Mouse (Mus musculus) adrenal gland (tissue): Measurements from ENCODE around the gene Cdpf1.

ENCODE experiments used
- intact Hi-C: fragments of 180-260 bp; cut with DNase I; formaldehyde crosslinking; loops from one replicate; pipeline ENCODE4 v1.15.1; 2025
- long read RNA-seq, 2 experiments: library from polyadenylated mRNA; unstranded; transcript quantifications; one replicate each; pipeline ENCODE4 v2.0.0; 2020; ENCODE audit warnings: borderline replicate concordance in 1 of 2; ENCODE audit not compliant: insufficient replicate concordance in 1 of 2

Gene Cdpf1
- long read RNA-seq, experiment 1, transcript Cdpf1-205 (4 exons, 566 nt) = minor isoform, 7 of 38 reads
- long read RNA-seq, experiment 1, transcript Cdpf1-201 (5 exons, 997 nt) = major isoform, 16 of 38 reads
- long read RNA-seq, experiment 1, partial matches to known transcripts = 3 of 38 reads
- long read RNA-seq, experiment 1, other reads (novel, unspliced or antisense) = 4 of 38 reads
- long read RNA-seq, experiment 2, transcript Cdpf1-201 (5 exons, 997 nt) = major isoform, 10 of 25 reads
- long read RNA-seq, experiment 2, partial matches to known transcripts = 1 of 25 reads
- long read RNA-seq, experiment 2, other reads (novel, unspliced or antisense) = 3 of 25 reads

DNA sequence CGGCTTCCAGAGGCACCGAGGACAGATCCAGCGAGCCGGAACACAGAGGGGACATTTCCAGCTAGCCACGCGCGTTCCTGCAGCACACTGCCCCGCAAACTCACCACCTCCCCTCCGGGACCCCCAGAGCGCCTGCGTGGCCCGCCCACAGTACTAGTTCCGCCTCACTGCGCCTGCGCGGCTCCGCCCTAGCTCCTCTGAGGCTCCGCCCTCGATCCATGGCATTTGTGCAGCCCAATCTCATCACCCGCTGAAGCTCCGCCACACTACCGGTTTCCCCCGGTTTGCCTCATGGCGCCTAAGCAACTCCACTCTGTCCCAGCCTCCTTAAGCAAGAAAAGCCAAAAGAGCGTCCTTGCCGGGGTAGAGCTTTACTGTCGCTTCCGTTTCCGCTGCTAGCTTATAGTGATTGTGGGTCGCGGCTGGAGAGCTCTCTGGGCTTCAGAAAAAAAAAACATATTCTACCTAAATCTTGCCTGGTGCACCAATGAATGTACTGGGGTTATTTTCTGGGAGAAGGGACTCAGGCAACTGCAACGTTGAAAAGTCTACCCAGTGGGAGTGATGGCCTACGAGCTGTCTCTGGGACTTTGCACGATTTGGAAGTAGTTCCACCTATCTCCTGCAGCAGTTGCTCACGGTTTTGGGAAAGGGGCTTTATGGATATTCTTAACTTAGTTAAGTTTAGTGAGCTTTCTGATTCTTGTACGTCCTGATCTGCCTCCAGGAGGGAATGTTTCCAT is at the start of gene Cdpf1:
Gene Cdpf1, minus strand, starts transcription at position 163 of the 743 bp plus-strand sequence.
- intact Hi-C loops = no loop called here

DNA sequence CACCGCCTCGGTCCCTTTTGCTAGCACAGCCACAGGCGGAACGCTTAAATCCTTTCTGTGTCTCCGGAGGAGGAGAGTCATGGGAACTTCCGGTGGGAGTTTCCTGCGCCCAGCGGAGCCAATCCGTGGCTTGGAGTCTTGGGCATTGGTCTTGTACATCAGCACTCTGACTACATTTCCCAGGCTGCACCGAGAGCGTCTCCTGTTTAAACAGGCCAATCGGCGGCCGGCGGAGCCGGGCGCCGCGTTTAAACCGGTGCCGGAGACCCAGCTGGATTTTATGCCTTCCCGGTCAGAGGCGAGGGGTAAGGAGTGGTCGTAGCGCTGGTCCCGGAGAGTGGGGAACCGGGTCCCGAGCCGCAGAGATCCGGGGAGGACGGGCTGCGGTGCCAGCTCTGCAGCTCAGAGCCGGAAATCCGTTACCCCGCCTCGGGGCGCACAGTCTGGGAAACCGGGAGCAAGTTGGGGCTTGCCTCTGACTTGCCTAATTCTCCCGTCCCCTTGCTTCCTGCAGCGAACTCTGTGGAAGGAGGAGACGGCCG is 48.1 kb upstream of the Cdpf1 start, which contains the start of gene Gtse1:
Gene Gtse1, plus strand, starts transcription at position 256 of the 542 bp plus-strand sequence.
- intact Hi-C loops = no loop called here

GRCm38 (mm10) chr15:85858980-85859489 is 47.5 kb upstream of the Cdpf1 start:
- intact Hi-C loops = no loop called here

DNA sequence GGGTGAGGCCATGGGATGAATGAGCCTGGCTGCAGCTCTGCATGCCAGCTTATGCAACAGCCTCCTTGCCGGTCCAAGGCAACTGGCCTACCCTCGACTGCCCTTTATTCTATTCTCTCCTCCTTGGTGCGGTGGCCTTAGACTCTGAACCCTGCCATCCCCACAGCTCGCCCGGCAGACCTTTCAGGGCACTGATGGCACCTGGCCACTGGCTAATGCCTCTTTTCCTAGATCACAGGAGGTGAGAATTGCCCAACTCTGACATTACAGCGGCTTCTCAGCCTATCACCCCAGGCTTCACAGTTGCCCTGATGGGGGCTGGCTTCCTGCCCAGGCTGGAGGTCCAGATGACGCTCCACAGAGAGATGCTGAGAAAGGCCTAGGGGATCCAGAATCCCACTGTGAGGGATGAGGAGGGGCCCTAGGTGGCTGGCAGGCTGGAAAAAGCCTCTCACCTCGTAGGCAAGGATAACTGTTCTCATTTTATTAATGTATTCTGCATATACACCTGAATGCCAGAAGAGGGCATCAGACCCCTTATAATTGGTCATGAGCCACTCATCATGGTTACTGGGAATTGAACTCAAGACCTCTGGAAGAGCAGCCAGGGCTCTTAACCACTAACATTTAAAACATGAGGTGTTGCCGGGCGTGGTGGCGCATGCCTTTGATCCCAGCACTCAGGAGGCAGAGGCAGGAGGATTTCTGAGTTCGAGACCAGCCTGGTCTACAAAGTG is 40.3 kb upstream of the Cdpf1 start:
- intact Hi-C loops = no loop called here

DNA sequence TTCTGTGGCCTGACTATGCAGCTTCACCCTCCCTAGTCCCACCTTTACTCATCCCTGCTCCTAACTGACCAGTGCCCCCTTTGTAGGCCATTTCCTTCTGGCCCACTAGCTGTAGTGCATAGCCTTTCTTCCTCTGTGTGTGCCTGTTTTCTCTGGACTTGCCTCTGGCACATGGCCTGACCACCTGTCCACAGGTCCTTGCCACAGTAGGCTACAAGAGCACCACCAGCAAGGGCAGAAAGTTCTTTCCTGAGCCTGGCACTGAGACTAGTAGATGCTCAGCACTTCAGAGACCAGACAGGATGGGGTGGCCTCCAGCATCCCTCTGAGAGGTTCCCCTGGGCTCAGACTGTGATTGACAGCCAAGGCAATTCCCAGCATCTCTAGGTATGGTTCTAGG is 33.6 kb upstream of the Cdpf1 start:
- intact Hi-C loops = no loop called here

DNA sequence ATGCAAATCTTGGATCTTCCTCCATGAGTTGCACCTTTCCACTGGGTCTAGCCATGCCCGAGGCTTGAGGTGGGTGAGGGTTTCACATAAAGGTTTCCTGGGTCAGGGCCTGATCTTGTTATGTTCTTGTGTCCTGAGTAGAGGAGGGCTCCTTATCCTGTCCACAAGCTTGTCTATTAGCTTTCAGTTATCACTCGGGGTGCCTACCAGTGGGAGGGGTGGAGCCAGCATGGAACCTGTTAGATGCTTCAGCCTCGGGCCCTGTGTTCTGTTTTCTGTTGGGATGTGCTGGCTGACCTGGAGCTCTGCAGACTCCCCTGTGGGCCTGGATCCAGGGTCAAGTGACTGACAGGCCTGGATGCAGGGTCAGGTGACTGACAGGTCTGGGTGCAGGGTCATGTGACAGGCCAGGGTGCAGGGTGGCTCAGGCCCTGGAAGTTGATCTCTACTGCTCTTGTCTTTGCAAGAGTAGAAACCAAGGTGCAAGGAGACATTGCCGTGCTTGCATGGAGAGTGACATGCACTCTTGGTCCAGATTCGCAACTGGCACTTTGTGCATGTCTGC is 30.4 kb upstream of the Cdpf1 start:
- intact Hi-C loops = no loop called here

GRCm38 (mm10) chr15:85840983-85841382 is 29.5 kb upstream of the Cdpf1 start:
- intact Hi-C loops = no loop called here

DNA sequence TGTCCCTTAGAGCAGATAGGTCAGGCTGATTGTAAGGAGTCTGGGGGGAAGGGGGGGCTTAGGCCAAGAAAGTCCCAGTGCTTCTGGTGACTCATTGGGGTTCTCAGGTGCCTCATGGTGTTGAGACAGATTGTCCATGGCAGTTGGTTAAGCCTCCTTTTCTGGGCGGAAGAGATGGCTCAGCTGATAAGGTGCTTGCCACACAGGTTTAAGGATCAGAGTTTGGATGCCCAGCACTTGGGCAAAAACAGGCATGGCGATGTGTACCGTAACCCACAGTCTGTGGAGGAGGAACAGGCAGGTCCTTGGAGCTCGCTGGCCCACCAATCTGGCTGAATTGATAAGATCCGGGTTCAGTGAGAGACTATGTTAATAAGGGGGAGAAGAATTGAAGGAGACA is 25.4 kb upstream of the Cdpf1 start:
- intact Hi-C loops = loop anchor here (10.0 kb wide), 1 partner anchor 122 kb away; no protein-coding TSS in a partner anchor

- intact Hi-C loops = loop anchor here (10.0 kb wide), 1 partner anchor 121 kb away; no protein-coding TSS in a partner anchor
These were observed 23.8 kb upstream of the Cdpf1 start for GRCm38 (mm10) chr15:85835335-85835734.

DNA sequence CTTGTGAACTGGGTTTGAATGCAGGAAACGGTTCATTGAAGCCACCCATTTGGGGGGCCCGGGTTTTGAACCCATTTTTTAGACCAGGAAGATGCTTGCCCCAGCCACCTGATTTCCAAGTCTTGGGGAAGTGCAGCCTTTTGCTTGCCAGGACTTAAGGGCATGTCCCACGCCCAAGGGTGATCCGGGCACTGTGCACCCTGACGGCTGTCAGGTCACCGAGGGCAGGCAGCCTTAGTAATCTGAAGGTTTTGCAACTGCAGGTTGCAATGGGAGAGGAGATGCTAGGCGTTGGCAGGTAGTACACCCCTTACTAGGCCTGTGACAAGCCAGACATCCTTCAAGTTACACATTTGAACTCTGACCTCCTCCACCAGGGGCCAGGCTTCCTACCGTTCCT is 21.1 kb upstream of the Cdpf1 start:
- intact Hi-C loops = loop anchor here (10.0 kb wide), 1 partner anchor 118 kb away; no protein-coding TSS in a partner anchor

- intact Hi-C loops = loop anchor here (10.0 kb wide), 1 partner anchor 117 kb away; no protein-coding TSS in a partner anchor
These were observed 20.6 kb upstream of the Cdpf1 start, which contains the start of gene Ttc38 for GRCm38 (mm10) chr15:85831954-85832590. Ttc38 (plus strand) TSS chr15:85832306.

DNA sequence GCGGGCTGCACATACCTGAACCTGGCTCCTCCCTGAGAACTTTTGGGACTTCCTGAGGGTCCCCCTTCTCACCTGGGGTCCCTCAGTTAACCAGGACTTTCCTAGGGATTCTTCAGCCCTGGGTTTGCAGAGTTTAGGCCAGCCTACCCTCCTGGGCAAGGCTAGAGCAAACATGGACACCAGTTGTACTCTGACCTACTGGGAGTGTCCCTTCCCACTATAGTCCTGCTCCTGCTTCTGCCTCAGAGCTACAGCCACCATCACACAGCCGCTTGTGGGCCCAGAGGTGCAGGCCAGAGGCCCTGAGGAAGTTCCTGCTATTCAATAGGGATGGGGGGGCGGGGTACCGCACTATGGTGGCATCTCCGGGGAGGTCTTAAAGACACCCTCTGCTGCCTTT is 18.0 kb upstream of the Cdpf1 start:
- intact Hi-C loops = no loop called here

DNA sequence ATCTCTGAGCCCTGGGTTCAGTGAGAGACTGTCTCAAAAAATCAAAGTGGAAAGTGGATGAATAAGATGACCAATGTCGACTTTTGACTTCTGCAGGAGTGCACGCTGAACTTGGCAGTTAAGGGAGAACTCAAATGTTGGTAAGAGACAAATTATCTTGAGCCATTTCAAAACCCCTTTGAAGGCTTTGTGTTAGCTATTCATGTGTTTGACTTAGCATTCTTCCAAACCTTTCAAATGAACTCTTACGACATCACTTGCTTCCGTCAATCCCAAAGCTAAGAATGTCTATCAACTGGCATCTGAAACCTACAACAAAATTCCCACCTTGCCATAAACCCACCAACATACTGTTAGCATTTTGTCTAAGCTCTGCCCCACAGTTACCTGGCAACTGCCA is 16.6 kb upstream of the Cdpf1 start:
- intact Hi-C loops = no loop called here

DNA sequence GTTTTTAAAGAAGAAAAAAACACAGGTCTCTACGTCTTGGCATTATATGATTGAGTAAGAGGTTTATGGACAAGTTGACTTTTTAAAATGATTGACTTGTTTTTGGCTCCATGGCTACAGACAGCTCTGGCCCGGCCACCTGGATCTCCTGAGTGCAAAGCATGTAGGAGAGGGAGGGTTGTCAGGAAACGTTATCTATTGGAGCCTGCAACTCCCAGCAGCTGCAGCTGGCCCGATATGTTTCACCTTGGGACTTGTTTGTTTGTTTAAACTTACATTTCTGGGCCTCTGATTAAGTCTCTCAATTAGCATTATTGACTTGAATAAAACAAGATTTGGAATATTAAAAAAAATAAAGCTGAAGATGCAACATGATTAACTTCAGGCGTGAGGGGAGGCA is 15.2 kb upstream of the Cdpf1 start:
- intact Hi-C loops = no loop called here

- intact Hi-C loops = no loop called here
These were observed 10.5 kb upstream of the Cdpf1 start for GRCm38 (mm10) chr15:85822011-85822359.

- intact Hi-C loops = no loop called here
These were observed 9.9 kb upstream of the Cdpf1 start, which contains the start of gene Pkdrej for GRCm38 (mm10) chr15:85821203-85822010. Pkdrej (minus strand) TSS chr15:85821734.

- intact Hi-C loops = no loop called here
These were observed 1.9 kb upstream of the Cdpf1 start for GRCm38 (mm10) chr15:85813428-85813827.

DNA sequence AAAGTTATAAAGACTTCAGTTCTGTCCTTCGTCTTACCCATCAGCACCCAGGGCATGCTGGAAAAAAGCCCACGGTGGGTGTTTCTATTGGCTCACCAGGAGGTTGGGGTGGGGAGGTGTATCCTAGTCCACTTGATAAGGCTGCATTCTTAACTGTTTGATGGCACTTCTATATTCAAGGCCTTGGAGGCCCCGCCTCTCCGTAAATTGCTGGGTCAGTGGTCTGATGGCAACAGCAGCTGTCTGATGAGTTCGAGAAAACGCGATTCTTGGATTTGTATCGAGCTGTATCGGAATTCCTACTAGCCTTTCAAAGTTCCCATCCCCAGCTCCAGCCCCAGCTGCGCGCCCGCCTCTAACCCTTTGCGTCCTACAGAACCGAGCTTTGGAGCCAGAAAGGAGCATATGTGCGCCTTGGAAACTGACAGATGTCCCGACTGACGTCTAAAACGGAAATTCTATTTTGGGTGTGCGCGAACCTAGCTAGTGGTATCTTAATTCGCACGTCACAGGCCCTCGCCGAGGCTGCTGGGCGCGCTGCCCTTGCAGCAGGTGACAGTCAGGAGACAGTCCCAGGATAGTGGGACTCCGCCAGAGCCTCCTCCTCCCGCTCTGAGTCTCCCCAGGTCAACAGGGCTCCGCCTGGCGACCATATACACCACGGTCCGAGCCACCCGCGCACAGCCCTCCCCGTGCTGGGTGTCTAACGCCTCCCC is 533 bp downstream of the Cdpf1 start:
- intact Hi-C loops = no loop called here

- intact Hi-C loops = no loop called here
These were observed 1.1 kb downstream of the Cdpf1 start for GRCm38 (mm10) chr15:85810462-85810805.
